Mouse (Mus musculus) cerebellum, adult 18-20 months (tissue): ENCODE data around the gene Vmn2r76.
"Not testable (repeated sequence)": the region's sequence is repeated elsewhere in the genome, so short reads cannot be mapped to it uniquely, and the experiment has no call there.

ENCODE experiments used
- DNase-seq, 2 experiments: peaks; one replicate each; pipeline ENCODE4 v3.0.0; 2021

The Vmn2r76 gene

GRCm38 (mm10) chr7:86246208-86246607 lies at the start of gene Vmn2r76:
Vmn2r76 (minus strand) TSS chr7:86246308.
- no peak for DNase-seq

- no peak for DNase-seq
Observed at GRCm38 (mm10) chr7:86277072-86277471, 31.0 kb upstream of the Vmn2r76 start, which contains the start of gene Olfr310. Olfr310 (minus strand) TSS chr7:86277172.

- DNase-seq, result peak in 1 of 2 experiments; percentile 1
Observed at GRCm38 (mm10) chr7:86211345-86211744, 34.8 kb downstream of the Vmn2r76 start.

- not testable (repeated sequence) for DNase-seq
Observed at GRCm38 (mm10) chr7:86171678-86172077, 74.4 kb downstream of the Vmn2r76 start, which contains the start of gene Vmn2r75. Vmn2r75 (minus strand) TSS chr7:86171778.
